Mouse (Mus musculus): ENCODE measurements around the gene Lmo3.

GRCm38 (mm10) chr6:138424514-138425225 is 157.1 kb downstream of the Lmo3 start:
- no peak for TF ChIP-seq ZNF384 (IDR thresholded peaks at IDR 0.05; ENCODE audit: low read depth, low read length)
- no peak for TF ChIP-seq ZC3H11A (IDR thresholded peaks at IDR 0.05; ENCODE audit: borderline replicate concordance, low read depth, low read length)
- TF ChIP-seq HCFC1 (IDR thresholded peaks at IDR 0.05; ENCODE audit: borderline replicate concordance, insufficient read depth, low read length): no peak

All from ES-E14 (cell line).